Mouse (Mus musculus): ENCODE measurements around the gene Usp11.

Gene Usp11

GRCm38 (mm10) chrX:20703741-20704290 lies at the start of gene Usp11:
Gene Usp11, plus strand, starts transcription at chrX:20703906.
- DNase-seq, result peak in 1 of 2 experiments; percentile 16

GRCm38 (mm10) chrX:20657593-20657992 lies 46.1 kb upstream of the Usp11 start:
- no peak for DNase-seq

GRCm38 (mm10) chrX:20658026-20658652 lies 45.6 kb upstream of the Usp11 start, which contains the start of gene Uba1:
Gene Uba1, plus strand, starts transcription at chrX:20658326.
- peak; percentile 70 to 72 for DNase-seq

GRCm38 (mm10) chrX:20658891-20659406 lies 44.8 kb upstream of the Usp11 start:
- DNase-seq, result peak in 1 of 2 experiments; percentile 10

- DNase-seq, result no peak
These were observed 41.4 kb upstream of the Usp11 start for GRCm38 (mm10) chrX:20662317-20662715.

GRCm38 (mm10) chrX:20662716-20663443 lies 40.8 kb upstream of the Usp11 start:
- DNase-seq, result peak; percentile 70 to 71

GRCm38 (mm10) chrX:20663444-20663790 lies 40.3 kb upstream of the Usp11 start:
- DNase-seq, result no peak

GRCm38 (mm10) chrX:20687519-20688067 lies 16.1 kb upstream of the Usp11 start, which contains the start of gene Cdk16:
Gene Cdk16, plus strand, starts transcription at chrX:20687954.
- peak; percentile 71 to 74 for DNase-seq

GRCm38 (mm10) chrX:20688068-20688547 lies 15.6 kb upstream of the Usp11 start:
- DNase-seq, result peak; percentile 71

GRCm38 (mm10) chrX:20688615-20689014 lies 15.1 kb upstream of the Usp11 start:
- peak; percentile 35 to 45 for DNase-seq

GRCm38 (mm10) chrX:20691566-20691965 lies 12.1 kb upstream of the Usp11 start:
- no peak for DNase-seq

- no peak for DNase-seq
These were observed 11.1 kb upstream of the Usp11 start for GRCm38 (mm10) chrX:20692616-20693015.

- no peak for DNase-seq
These were observed 7.9 kb upstream of the Usp11 start for GRCm38 (mm10) chrX:20695842-20696241.

- peak; percentile 54 to 65 for DNase-seq
These were observed 783 bp downstream of the Usp11 start for GRCm38 (mm10) chrX:20704295-20705082.

- DNase-seq, result no peak
These were observed 1.3 kb downstream of the Usp11 start for GRCm38 (mm10) chrX:20705083-20705402.

GRCm38 (mm10) chrX:20728681-20729080 lies 25.0 kb downstream of the Usp11 start:
- DNase-seq, result no peak

GRCm38 (mm10) chrX:20730048-20730447 lies 26.3 kb downstream of the Usp11 start:
- peak in 1 of 2 experiments; percentile 19 for DNase-seq

GRCm38 (mm10) chrX:20736479-20736878 lies 32.8 kb downstream of the Usp11 start:
- no peak for DNase-seq

GRCm38 (mm10) chrX:20748829-20749228 lies 45.1 kb downstream of the Usp11 start:
- DNase-seq, result no peak

GRCm38 (mm10) chrX:20761201-20761600 lies 57.5 kb downstream of the Usp11 start:
- no peak for DNase-seq
